Mouse (Mus musculus) cortical plate, adult 2 months (tissue): ENCODE results near the gene Kars.

Experiments used
- CTCF ChIP-seq: fragments of 200-500 bp; IDR thresholded peaks from 2 replicates; pipeline ENCODE4 v1.5.1; 2011; ENCODE audit warnings: mild to moderate bottlenecking, control low read depth, low read length; ENCODE audit not compliant: insufficient read depth; ENCODE audit errors: extremely low read depth
- POLR2A ChIP-seq: fragments of 200-500 bp; IDR thresholded peaks from 2 replicates; pipeline ENCODE4 v1.6.1; 2011; ENCODE audit warnings: mild to moderate bottlenecking, low read length, control low read depth; ENCODE audit not compliant: insufficient read depth; ENCODE audit errors: extremely low read depth

GRCm38 (mm10) chr8:112034603-112035002 lies 23.5 kb upstream of the Kars start:
- TF ChIP-seq POLR2A = no peak
- TF ChIP-seq CTCF = peak; percentile 70
